Mouse (Mus musculus) retina, embryonic 14.5 days (tissue): ENCODE data around the gene Ola1.

ENCODE experiments used
- DNase-seq: peaks from one replicate; pipeline ENCODE4 v3.0.0-alpha.2; 2015; ENCODE audit warnings: low spot score

Gene Ola1

DNA sequence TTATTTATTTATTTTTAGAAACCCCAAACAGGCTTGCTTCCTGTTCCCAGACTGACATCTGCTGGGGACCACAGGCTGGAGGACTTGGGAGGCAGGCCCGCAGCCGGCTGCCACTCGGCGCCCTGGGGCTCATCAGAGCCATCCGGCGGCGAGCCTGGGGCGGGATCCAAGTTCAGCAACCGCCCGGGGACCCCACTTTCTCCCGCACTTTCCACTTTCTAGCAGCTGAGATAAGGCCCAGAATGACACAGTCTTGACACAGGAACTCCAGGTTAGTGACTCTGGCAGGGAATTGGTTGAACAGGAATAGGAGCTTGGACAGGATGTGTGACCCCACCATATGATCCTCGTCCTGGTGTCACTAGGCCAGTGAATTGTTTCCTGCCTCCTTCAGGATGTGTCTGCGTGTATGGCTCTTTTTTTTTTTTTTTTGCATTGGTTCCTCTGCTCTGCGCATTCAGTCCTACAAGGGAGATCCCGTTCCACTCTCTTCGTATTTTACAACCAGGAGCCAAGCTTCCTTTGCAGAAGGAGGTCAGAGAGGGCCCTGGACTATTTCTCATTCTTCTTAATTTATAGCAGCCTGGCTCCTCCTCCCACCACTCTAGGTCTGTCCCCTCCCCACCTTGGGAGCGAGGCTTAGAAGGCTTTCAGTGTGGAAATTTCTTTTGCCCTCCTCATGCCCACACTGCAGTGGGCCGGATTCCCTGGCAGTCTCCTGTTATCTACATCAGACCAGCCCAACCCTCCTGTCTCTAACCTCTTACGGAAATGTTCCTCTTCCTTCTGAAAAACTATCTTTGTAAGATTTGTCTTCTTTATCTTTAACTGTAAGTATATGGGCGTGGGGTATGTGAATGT, 152.2 kb downstream of the Ola1 start:
- no peak for DNase-seq

DNA sequence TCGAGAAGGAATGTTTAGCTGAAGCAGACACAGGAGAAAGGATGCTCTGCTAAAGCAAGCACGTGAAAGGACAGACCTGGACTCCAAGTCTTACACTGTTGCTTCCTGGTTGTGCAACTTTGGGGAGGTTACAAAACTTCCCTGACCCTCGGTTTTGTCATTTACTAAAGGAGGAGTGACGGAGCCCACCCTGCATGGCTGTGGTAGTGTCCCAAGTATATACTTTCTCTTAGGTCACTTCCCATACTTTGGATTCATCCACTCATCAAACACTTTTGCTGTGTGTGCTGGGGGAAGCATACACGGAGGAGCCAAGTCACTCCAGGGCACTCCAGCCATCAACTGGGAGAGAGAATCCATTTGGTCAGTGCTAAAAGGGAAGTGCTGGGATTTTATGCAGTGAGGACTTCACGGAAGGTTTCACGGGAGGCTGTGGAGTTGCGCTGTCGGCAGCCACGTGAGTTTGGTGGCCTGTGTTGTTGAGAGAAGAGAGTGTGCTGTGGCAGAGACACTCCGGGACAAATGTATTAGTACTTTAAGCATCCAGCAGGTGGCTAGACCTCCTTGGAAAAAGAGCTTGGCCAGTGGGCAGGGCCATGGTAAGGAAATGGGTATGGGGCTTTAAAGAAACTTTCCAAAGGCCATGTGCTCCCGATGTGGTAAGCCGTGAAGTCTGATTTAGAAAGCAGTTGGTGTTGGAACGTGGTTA, 154.7 kb downstream of the Ola1 start:
- DNase-seq = no peak

DNA sequence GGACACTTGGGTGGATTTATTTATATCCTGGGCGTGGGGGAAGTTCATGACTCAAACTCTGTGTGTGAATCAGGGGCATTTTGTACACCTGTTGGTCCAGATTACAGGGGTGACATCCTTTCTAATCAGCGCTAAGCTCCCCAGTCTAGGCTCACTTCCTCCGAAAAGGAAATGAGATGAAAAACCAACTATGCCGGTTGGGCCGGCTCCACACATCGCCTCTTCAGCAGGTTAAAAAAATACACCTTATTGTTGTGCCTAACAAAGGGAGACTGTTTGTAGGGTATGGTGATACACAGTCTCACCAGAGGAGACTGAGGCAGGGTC, 158.5 kb downstream of the Ola1 start:
- no peak for DNase-seq

DNA sequence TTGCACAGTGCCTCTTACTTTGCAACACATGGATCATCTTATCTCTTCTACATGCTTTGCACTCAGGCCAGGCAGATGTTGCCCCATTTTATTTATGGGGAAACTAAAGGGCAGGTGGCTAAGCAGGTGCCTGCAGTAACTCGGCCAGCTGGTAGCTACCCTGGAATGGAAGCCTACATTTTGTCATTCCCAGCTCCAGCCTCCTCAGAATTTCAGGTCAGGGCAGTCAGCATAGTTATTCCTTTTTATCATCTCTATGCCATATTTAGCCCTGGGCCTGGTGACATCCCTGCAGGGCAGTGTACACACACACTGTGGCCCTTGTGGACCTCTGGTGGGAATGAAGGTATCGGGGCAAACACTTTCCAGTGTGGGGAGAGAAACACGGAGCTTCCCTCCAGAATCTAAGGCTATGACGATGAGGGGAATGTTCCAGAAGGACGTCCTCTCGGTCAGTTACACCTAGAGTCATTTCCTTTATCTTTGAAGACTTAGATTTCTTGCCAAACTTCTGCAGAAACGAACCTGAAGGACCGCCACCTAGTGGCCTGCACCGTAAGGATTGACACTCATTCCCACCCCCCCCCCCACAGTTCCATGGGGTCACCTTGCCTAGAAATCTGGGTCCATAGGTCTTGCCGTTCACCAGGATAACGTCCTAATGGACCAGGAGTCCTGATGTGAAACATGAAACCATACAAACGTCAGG, 159.0 kb downstream of the Ola1 start:
- peak; percentile 35 for DNase-seq

DNA sequence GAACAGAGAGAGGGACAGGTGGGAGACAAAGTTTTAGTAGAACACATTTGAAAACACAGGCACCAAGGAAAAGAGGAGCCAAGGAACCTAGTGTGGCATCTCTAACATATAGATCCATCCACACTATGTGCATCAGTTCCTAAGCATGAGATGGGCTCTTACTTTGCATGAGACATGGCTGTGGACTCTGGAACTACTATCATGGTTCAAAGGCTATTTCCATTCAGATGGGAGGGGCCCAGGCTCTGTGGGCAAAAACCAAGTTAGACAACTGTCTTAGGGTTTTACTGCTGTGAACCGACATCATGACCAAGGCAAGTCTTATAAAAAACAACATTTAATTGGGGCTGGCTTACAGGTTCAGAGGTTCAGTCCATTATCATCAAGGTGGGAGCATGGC, 160.4 kb downstream of the Ola1 start:
- no peak for DNase-seq

DNA sequence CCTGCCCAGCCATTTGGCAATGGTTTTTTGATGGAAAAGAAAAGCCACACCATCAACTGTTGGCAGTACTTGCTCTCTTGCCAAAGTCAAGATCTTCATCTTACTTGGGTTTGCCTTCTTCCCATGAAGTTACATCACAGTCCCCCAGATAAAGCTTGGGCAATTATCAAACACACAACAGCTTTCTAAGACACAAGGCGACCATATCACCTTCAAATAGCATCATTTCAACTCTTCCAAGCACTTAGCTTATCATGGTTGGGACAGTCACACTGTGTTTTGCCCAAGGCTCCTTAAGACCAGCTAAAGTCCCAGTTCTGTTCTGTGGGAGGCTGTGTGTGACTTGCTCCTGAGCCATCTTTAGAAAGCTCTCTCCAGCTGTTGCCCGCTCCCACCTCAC, 161.1 kb downstream of the Ola1 start:
- DNase-seq = no peak

DNA sequence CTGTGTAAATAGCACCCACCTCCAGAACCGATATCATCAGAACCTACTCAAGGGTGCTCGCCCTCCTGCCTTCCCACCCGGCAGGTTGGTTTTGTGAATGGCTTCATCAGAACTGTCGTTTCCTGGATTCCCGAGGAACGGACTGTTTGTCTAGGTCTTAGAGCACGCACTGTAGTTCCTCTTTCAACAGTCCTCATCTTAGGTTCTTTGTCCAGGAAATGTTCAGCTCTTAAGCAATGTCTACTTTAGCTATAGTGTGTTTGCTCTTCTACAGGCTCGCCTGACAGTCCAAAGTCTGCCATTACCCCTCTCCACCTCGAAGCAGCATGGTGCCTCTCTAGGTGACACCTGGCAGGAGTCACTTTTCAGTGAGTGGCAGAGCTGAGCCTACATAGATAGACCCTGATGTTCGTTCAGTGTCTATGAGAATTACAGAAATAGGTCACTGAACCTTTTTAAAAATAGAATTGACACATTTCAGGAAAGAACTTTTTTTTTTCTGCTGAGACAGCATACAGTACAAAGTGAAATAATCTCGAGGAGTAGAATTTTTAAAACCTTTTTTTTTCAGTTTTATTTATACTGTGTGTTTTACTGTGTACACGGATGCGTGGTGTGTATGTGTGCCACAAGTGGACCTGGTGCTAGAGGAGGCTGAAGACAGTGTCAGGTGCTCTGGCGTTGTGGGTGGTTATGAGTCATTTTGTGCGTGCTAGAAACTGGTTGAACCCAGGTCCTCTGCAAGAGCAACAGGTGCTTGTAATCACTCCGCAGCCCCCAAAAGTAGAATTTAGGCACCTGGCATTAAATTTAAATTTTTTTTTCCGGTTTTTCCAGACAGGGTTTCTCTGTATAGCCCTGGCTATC, 162.4 kb downstream of the Ola1 start:
- no peak for DNase-seq

DNA sequence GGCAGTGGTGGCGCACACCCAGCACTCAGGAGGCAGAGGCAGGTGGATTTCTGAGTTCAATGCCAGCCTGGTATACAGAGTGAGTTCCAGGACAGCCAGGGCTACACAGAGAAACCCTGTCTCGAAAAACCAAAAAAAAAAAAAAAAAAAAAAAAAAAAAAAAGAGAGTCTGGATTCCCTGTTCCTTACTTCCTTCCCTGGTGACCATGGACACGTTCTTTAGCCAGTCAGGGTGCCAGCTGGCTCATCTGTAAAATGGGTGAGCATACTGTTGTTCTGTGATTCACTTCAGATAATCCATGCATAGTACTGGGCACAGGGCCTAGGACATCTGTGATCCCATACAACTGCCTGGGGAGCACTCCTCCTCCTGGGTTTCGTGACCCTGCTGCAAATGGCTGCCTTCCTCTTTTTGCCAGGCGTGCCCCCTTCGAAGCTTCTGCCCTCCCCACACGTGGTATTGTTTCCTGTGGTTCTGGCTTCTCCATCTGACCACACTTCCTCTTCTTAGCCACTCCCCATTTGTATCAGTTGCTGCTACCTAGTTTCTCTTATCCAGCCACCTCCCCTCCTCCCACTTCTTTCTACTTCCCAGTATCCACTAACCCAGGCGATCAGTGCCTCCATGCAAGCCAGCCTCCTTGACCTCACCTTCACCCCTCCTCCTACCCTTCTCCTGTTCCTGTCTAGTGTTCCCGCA, 164.8 kb downstream of the Ola1 start:
- DNase-seq = no peak

DNA sequence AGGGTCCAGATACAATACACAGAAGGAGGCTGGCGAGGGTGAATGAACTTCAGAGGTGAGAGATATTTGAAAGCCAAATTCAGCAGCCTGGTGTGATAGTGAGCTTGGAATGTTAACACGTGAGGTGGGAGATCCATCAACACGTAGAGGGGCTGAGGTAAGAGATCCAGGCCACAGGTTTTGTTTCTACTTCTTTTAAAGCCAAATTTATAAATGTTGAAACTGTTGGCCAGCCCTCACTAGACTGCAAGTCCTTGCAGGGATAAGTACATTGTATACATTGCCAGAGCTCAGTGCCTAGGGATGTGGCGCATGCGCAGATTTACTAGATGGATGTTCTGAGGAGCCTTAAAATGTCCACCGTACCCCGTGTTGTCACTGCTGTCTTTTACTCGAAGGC, 168.3 kb downstream of the Ola1 start:
- DNase-seq = no peak

DNA sequence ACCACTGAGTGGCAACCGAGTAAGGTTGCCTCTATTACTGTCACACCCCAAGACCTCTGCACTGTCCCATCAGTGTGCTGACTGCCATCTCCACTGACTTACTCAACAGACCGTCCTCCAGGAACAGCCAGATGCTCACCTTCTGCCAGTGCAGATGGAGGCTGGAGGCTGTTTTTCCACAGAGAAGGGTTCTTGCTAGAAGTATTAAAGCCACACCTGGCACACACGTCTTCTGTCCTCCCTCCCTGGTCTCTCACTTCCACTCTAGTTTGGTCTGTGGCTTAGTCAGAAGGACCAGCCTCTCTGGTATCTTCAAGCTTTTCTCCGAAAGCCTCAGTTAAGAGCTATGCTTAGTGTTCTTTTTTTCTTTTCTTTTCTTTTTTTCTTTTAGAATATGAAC, 168.7 kb downstream of the Ola1 start:
- no peak for DNase-seq

DNA sequence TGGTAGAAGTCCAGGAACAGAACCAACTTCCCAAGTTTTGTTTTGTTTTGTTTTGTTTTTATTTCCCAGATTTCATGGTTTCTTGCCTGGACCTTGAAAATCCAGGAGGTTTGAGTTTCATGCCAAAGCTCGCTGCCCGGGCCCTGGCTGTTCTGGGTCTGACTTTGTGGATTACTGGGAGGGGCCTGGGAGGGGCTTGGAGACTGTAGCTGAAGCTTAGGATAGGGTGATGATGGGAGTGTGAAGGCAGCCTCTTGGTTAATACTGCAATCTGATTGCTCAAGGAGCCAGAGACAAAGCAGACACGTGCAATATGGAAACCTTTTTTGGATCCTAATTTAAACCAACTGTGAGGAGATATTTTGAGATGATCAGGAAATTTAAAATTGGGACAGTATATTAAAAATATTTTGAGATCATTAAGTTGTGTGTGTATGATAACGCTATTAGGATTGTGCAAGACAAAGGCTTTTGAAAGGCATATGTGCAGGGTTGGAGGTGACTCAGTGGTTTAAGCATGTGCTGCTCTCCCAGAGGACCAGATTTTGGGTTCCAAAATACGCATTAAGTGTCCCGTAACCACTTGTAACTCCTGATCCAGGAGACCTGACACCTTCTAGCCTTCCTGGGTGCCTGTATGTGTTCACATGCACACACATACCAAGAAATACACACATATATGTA, 169.6 kb downstream of the Ola1 start:
- no peak for DNase-seq

DNA sequence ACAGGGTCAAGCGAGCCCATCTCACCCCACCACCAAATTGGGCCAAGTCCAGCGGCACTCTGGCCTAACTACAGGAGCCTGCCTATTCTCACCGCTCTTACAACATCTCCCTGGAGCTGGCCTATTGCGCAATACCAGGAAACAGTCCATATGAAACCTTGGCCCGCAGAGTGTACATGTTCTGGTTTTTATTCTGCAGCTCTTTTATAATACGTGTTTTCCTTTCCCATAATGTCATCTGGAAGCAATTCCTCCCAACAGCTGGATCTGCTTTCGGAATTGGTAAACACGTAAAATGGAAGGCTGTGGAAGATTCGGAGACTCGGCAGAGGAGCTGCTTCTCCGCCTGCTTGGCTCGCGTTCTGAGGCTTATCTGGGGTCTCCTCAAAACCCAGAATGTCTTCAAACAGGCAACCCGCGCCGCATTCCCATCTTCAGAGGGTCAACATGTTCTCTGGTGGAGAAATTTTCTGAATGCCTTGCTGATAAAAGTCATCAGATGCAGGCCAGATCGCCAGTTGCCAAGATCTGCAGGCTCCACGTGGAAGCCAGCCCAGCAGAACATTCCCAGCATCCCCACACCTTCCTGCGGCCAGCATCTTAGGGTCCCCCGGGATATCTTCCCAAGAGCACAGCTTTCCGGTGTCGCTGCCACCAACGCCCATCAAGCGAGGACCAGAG, 171.5 kb downstream of the Ola1 start:
- DNase-seq = peak; percentile 26

DNA sequence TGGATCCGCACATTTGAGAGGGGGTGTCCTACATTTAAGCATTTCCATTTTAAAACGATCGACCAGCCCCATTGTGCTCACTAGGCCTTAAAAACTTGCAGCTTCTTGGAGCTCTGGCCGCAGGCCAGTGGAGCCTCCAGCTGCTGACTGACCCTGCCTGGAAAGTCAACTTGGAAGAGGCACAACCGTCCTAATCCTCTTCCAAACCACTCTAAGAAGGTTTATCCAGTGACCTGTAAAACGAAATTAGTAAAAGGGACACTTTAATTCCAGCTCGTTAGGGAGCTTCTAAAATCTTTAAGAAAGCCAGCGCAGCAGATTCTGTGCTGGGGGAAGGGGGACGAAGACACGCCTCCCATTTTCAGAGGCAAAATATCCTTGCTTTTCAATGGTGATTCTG, 172.1 kb downstream of the Ola1 start:
- peak; percentile 40 for DNase-seq

DNA sequence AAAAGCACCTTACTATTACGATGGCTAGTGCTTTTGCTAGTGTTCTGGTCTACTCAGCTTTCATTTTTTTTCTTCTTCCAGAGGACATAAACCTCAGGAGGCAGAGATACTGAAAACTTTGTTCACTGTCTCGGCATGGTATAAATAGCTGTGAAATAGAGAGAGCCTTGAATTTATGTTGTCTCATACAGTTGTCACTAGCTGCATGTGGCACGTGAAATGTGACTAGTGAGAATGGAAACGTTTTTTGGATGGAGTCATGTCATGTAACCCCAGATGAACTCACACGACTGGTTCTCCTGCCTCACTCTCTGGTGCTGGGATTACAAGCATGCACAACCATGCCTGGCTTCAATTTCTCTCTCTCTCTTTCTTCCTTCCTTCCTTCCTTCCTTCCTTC, 173.2 kb downstream of the Ola1 start:
- no peak for DNase-seq
